Mouse (Mus musculus) splenic B cell, adult 2 months (primary cell): ENCODE data around the gene Agbl1.
"Not testable (repeated sequence)": the region's sequence is repeated elsewhere in the genome, so short reads cannot be mapped to it uniquely, and the experiment has no call there.

ENCODE experiments used
- DNase-seq: peaks from one replicate; pipeline ENCODE4 v3.0.0-alpha.2; 2011; ENCODE audit warnings: low read depth, low spot score
- H3K27me3 ChIP-seq: 2 replicates; pipeline ENCODE4 v1.6.1; 2012; ENCODE audit warnings: mild to moderate bottlenecking, low read length, moderate library complexity, mixed read lengths; ENCODE audit not compliant: control insufficient read depth, poor library complexity, insufficient read depth, severe bottlenecking
- H3K36me3 ChIP-seq: 2 replicates; pipeline ENCODE4 v1.6.1; 2012; ENCODE audit warnings: mild to moderate bottlenecking, low read length, moderate library complexity, mixed read lengths; ENCODE audit not compliant: control insufficient read depth, poor library complexity, insufficient read depth, severe bottlenecking

The Agbl1 gene

GRCm38 (mm10) chr7:76229311-76229937, at the start of gene Agbl1:
Gene Agbl1 (plus strand): TSS chr7:76229887.
- no peaks in the 10 kb centered on the region for H3K36me3 ChIP-seq
- no peak for DNase-seq
- no peaks in the 10 kb centered on the region for H3K27me3 ChIP-seq

DNA sequence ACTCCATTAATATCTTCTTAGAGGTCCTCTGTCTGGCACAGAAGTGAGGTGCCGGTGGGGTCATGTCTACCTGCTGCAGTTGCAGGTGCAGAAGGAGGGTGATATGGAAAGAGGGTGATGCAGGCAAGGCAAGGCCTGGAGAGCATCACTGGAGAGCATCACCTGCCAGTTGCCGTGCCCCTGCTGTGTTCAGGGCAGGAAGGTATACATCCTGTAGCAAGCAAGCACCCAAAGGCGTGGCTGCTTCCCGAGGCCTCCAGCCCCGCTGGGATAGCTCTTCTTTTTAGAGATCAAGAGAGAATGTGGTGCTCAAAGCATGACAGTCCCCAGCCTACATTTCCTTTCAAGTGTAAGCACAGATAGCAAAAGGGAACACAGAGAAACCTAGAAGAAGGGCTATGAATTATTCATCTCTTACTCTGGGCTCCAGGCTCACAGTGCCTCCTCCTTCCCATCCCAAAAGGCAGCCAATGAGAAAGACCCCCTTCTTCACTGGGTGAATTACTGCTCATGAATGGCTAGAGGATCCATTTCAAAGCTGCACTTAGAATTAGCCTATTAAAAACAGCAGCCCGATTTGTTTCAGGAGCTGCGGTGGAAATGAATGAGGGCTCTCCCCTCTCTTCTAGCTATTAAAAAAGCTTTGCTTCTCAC, 44.6 kb upstream of the Agbl1 start:
- DNase-seq, result no peak

GRCm38 (mm10) chr7:76185681-76186121, 44.0 kb upstream of the Agbl1 start:
- no peak for DNase-seq
- Histone ChIP-seq H3K27me3 (no peaks in the 10 kb centered on the region), H3K36me3 (no peaks in the 10 kb centered on the region)

More for the DNA sequence above, 44.6 kb upstream of the Agbl1 start:
- Histone ChIP-seq H3K36me3 (no peaks in the 10 kb centered on the region), H3K27me3 (no peaks in the 10 kb centered on the region)

DNA sequence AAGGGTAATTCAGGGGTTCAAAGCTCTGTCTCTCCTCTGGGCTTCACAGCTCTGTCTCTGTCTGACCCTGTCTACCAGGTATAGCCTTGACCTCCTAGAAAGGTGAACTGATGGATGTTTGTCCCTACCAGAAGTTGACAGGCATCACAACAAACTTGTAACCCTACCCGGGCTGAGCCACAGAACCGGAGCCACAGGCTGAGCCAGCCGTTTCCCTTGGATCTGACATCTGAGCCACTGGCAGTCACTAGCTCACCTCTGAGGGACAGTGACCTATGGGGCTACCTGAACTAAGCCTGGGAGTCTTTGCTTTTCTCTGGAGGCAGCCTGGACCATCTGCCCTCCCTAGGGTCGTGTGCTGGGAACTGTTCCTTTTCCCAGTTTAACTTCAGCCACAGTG, 11.1 kb upstream of the Agbl1 start:
- H3K27me3 ChIP-seq, result no peaks in the 10 kb centered on the region
- no peaks in the 10 kb centered on the region for H3K36me3 ChIP-seq
- no peak for DNase-seq

DNA sequence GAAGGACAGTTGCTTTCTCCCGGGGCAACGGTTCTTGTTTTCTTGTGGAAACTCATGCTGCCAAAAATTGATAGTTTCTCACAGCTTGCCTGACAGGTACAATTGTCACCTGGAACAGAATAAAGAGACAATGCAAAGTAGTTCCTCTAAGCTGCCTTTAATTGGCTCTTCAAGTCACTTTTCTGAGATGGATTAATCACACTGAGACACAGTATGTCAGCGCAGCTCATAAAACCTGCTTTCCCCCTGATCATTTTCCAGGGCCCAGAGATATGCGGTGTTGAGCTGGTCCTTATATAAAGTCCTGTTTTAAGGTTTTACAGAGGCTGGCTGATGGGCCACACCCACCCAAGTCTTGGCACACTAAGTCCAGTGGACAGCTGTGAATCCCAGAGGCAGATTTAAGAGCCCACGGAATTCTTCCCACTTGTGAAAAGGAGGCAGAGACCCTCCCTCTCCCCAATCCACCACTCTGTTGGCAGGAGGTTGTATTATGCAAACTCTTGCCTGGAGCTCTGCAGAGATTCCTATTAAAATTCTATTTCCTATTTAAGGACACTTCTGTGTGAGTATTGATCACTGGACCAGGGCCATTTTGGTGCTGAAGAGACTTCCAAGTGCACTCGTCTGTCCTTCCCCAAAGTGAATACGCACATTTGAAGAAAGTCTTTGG, 9.8 kb upstream of the Agbl1 start:
- no peaks in the 10 kb centered on the region for H3K27me3 ChIP-seq
- no peaks in the 10 kb centered on the region for H3K36me3 ChIP-seq
- DNase-seq, result no peak

- DNase-seq, result no peak
- Histone ChIP-seq H3K36me3 (no peaks in the 10 kb centered on the region), H3K27me3 (no peaks in the 10 kb centered on the region)
Measured at GRCm38 (mm10) chr7:76222691-76223090, 7.0 kb upstream of the Agbl1 start.

DNA sequence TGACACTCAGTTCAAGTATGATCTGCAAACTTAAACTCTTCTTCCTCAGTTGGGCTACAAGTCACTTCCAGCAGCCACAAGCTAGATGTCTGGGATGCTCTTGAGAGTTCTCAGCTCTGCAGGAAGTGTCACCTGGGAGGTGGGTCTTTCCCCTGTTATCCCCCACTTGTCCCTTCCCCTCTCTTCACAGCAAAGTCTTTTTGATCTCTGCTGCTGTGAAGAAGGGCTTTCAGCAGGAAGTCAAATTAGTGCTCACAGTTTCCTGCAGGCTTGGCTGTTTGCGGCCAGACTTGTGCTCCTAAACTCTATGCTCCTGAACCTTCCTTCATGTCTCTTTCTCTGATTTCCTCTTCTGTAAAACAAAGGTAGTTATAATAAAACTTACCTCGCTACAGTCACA, 806 bp upstream of the Agbl1 start:
- H3K36me3 ChIP-seq, result no peaks in the 10 kb centered on the region
- no peak for DNase-seq
- no peaks in the 10 kb centered on the region for H3K27me3 ChIP-seq

DNA sequence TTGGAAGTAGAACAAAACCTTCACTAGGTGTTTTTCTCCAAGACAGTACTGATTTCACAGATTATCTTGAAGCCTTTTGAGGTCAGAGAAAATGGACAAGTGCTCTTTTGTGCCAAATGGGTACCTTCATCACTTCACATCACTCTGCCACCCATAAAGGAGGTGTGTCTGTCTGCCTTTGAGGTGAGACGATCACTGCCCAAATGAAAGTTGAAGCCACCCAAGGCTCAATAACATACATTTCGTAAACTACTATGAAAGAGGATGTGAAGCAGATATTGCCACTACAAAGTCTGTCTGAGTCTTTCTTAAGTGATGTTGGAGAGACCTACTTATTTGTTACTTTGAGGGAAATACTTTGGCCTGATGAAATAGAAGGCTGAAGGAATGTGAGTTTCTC, 4.6 kb downstream of the Agbl1 start:
- Histone ChIP-seq H3K27me3 (no peaks in the 10 kb centered on the region), H3K36me3 (no peaks in the 10 kb centered on the region)
- DNase-seq, result no peak

DNA sequence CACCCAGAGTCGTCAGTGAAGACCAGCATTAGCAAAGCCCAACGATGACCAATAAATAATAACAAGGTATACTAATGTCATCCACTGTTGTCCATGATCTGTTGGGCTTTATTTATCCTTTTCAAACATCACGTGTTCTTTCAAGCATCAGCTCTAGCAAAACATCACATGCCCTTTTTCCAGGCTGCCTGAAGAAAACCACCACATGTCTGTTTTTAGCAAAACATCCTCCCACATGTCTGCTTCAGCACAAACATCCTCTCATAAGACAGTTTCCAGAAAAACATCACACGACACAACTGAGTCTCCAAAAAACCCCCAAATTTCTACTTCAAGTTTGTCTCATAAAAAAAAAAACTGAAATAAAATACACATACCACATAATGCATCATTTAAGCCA, 7.8 kb downstream of the Agbl1 start:
- Histone ChIP-seq H3K36me3 (no peaks in the 10 kb centered on the region), H3K27me3 (no peaks in the 10 kb centered on the region)
- DNase-seq, result no peak

- DNase-seq, H3K36me3 ChIP-seq, H3K27me3 ChIP-seq: not testable (repeated sequence)
Measured at GRCm38 (mm10) chr7:76244839-76245238, 15.2 kb downstream of the Agbl1 start.

GRCm38 (mm10) chr7:76275061-76275460, 45.4 kb downstream of the Agbl1 start:
- no peaks in the 10 kb centered on the region for H3K27me3 ChIP-seq
- DNase-seq, result no peak
- H3K36me3 ChIP-seq, result no peaks in the 10 kb centered on the region

GRCm38 (mm10) chr7:76282831-76283230, 53.1 kb downstream of the Agbl1 start:
- H3K36me3 ChIP-seq, result no peaks in the 10 kb centered on the region
- H3K27me3 ChIP-seq, result no peaks in the 10 kb centered on the region
- no peak for DNase-seq

DNA sequence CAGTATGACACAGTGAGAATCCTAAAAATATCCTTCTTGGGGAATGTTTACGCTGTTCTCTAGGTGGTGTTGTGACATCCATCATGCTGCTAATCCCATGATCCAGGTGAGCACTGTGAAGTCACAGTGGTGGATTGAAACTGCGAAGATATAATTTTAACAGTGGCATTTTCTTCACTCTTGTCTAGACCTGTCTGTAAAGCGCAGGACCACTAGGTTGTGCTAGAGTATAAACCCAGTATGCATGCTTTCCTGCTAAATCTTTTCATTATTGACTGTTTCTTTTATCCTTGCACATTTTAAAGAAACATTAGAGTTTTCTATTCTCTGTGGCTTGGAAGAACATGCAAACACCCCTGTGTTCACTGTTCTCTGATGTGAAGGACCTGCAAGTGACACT, 57.8 kb downstream of the Agbl1 start:
- H3K27me3 ChIP-seq, result no peaks in the 10 kb centered on the region
- no peak for DNase-seq
- no peaks in the 10 kb centered on the region for H3K36me3 ChIP-seq

GRCm38 (mm10) chr7:76321866-76322553, 92.3 kb downstream of the Agbl1 start:
- DNase-seq, result no peak
- no peaks in the 10 kb centered on the region for H3K36me3 ChIP-seq
- no peaks in the 10 kb centered on the region for H3K27me3 ChIP-seq

GRCm38 (mm10) chr7:76326091-76326490, 96.4 kb downstream of the Agbl1 start:
- no peaks in the 10 kb centered on the region for H3K27me3 ChIP-seq
- DNase-seq, result no peak
- no peaks in the 10 kb centered on the region for H3K36me3 ChIP-seq
